Mouse (Mus musculus) retina, postnatal 1 day (tissue): ENCODE data around the gene Btbd10.

ENCODE experiments used
- DNase-seq: peaks from one replicate; pipeline ENCODE4 v3.0.0-alpha.2; 2012

Gene Btbd10

GRCm38 (mm10) chr7:113294598-113294997, 74.6 kb downstream of the Btbd10 start:
- DNase-seq: no peak

- DNase-seq: no peak
These were observed 77.0 kb downstream of the Btbd10 start for GRCm38 (mm10) chr7:113292193-113292592.

GRCm38 (mm10) chr7:113291741-113292140, 77.5 kb downstream of the Btbd10 start:
- DNase-seq: no peak

- no peak for DNase-seq
These were observed 80.0 kb downstream of the Btbd10 start for GRCm38 (mm10) chr7:113289211-113289610.

GRCm38 (mm10) chr7:113285405-113285804, 83.8 kb downstream of the Btbd10 start:
- DNase-seq: no peak

- DNase-seq: no peak
These were observed 89.9 kb downstream of the Btbd10 start for GRCm38 (mm10) chr7:113279246-113279645.

- no peak for DNase-seq
These were observed 90.7 kb downstream of the Btbd10 start for GRCm38 (mm10) chr7:113278493-113278892.

GRCm38 (mm10) chr7:113277245-113277644, 91.9 kb downstream of the Btbd10 start:
- no peak for DNase-seq

- no peak for DNase-seq
These were observed 96.7 kb downstream of the Btbd10 start for GRCm38 (mm10) chr7:113272338-113272997.

GRCm38 (mm10) chr7:113270991-113271390, 98.2 kb downstream of the Btbd10 start:
- DNase-seq: no peak

- peak; percentile 68 for DNase-seq
These were observed 98.6 kb downstream of the Btbd10 start for GRCm38 (mm10) chr7:113270551-113270950.

- peak; percentile 44 for DNase-seq
These were observed 99.3 kb downstream of the Btbd10 start for GRCm38 (mm10) chr7:113269921-113270320.

GRCm38 (mm10) chr7:113269081-113269480, 100.1 kb downstream of the Btbd10 start:
- no peak for DNase-seq

GRCm38 (mm10) chr7:113268287-113268686, 100.9 kb downstream of the Btbd10 start:
- DNase-seq: peak; percentile 72
